Mouse (Mus musculus): ENCODE measurements around the gene Ccdc70. TPM values are rescaled to one million over a fixed set of nuclear protein-coding genes. Genes with fewer than 3 reads are reported as not detected.

Gene Ccdc70
- total RNA-seq, 2 experiments from 2014 or later: not detected

Other genes starting within 250 kb of the Ccdc70 start
- gene Defa24, start 235.3 kb upstream of the Ccdc70 start, total RNA-seq (2021): not detected
- not detected for gene Defb50, start 146.2 kb upstream of the Ccdc70 start, total RNA-seq (2021)
- not detected for gene Defb2, start 129.8 kb upstream of the Ccdc70 start, total RNA-seq (2021)
- gene Defb10, start 110.9 kb upstream of the Ccdc70 start, total RNA-seq (2021): not detected
- not detected for gene Defb9, start 84.4 kb upstream of the Ccdc70 start, total RNA-seq (2021)
- gene Defb11, start 63.4 kb upstream of the Ccdc70 start, total RNA-seq (2021): not detected
- not detected for gene Defb15, start 37.1 kb upstream of the Ccdc70 start, total RNA-seq (2021)
- gene Defb35, start 31.4 kb upstream of the Ccdc70 start, total RNA-seq (2021): not detected
- gene Defb13, start 23.0 kb upstream of the Ccdc70 start, total RNA-seq (2021): not detected
- not detected for gene Fam90a1a, start 11.1 kb upstream of the Ccdc70 start, total RNA-seq (2021)
- gene Atp7b, start 90.5 kb downstream of the Ccdc70 start, total RNA-seq (2021): 1 to 10 TPM in 1 of 2 experiments, under 1 TPM in 1; 0.76 to 1.4 TPM
- 10 to 100 TPM; 40.6 to 43.2 TPM for gene Alg11, start 90.9 kb downstream of the Ccdc70 start, total RNA-seq (2021)
- 1 to 10 TPM; 5.9 to 7.4 TPM for gene Nek5, start 155.3 kb downstream of the Ccdc70 start, total RNA-seq (2021)
- gene Nek3, start 196.7 kb downstream of the Ccdc70 start, total RNA-seq (2021): 1 to 10 TPM; 4.6 to 4.9 TPM
- 1 to 10 TPM; 5.2 to 5.6 TPM for gene Ckap2, start 216.0 kb downstream of the Ccdc70 start, total RNA-seq (2021)
- 10 to 100 TPM; 37.5 to 40.4 TPM for gene Vps36, start 223.0 kb downstream of the Ccdc70 start, total RNA-seq (2021)

Data from adrenal gland, postnatal 36 days (tissue).